Mouse (Mus musculus) limb, embryonic 14.5 days (tissue): ENCODE measurements around the gene 4930516K23Rik. TPM values are rescaled to one million over a fixed set of nuclear protein-coding genes. Genes with fewer than 3 reads are reported as not detected.

ENCODE experiments used
- ATAC-seq: fragments of 200-750 bp; cut with Nextera tagmentation; 2 replicates; pipeline ENCODE4 v1.8.0; 2017; ENCODE audit warnings: low read depth, moderate number of reproducible peaks, moderate TSS enrichment; ENCODE audit not compliant: low FRiP score
- DNase-seq: peaks from one replicate; pipeline ENCODE4 v3.0.0-alpha.2; 2015; ENCODE audit warnings: low spot score
- H3K27ac ChIP-seq: fragments of 300-500 bp; sonication (generic); replicated peaks from 2 replicates; pipeline ENCODE4 v1.5.1; 2014; ENCODE audit warnings: low read depth, mild to moderate bottlenecking, low read length, moderate library complexity, mixed read lengths
- H3K27me3 ChIP-seq: fragments of 300-500 bp; sonication (generic); 2 replicates; pipeline ENCODE4 v1.6.1; 2014; ENCODE audit warnings: low read length, mixed read lengths; ENCODE audit not compliant: control insufficient read depth, insufficient read depth
- H3K36me3 ChIP-seq: fragments of 300-500 bp; sonication (generic); 2 replicates; pipeline ENCODE4 v1.6.1; 2014; ENCODE audit warnings: mild to moderate bottlenecking, low read length, moderate library complexity, mixed read lengths; ENCODE audit not compliant: control insufficient read depth, insufficient read depth
- H3K4me1 ChIP-seq: fragments of 300-500 bp; sonication (generic); 2 replicates; pipeline ENCODE4 v1.6.1; 2014; ENCODE audit warnings: antibody characterized with exemption, low read length, mixed read lengths; ENCODE audit not compliant: control insufficient read depth, insufficient read depth
- H3K4me2 ChIP-seq: fragments of 300-500 bp; sonication (generic); replicated peaks from 2 replicates; pipeline ENCODE4 v1.6.1; 2014; ENCODE audit warnings: low read depth, mild to moderate bottlenecking, low read length, moderate library complexity; ENCODE audit not compliant: severe bottlenecking
- H3K4me3 ChIP-seq: fragments of 300-500 bp; sonication (generic); replicated peaks from 2 replicates; pipeline ENCODE4 v1.5.1; 2014; ENCODE audit warnings: low read length
- H3K9ac ChIP-seq: fragments of 300-500 bp; sonication (generic); 2 replicates; pipeline ENCODE4 v1.6.1; 2014; ENCODE audit warnings: mild to moderate bottlenecking, low read depth, low read length, moderate library complexity; ENCODE audit not compliant: severe bottlenecking
- H3K9me3 ChIP-seq: fragments of 300-500 bp; sonication (generic); 2 replicates; pipeline ENCODE4 v1.6.1; 2016; ENCODE audit warnings: low read length; ENCODE audit not compliant: control insufficient read depth
- POLR2A ChIP-seq: fragments of 200-500 bp; IDR thresholded peaks from 2 replicates; pipeline ENCODE4 v1.8.0; 2012; ENCODE audit warnings: inconsistent platforms, mild to moderate bottlenecking, moderate library complexity, borderline replicate concordance; ENCODE audit not compliant: insufficient read depth, insufficient read length; ENCODE audit errors: extremely low read depth
- WGBS: fragments of 180-500 bp; shearing (Covaris S2); extraction: QIAGEN DNeasy Blood & Tissue Kit; methylation state at CpG from one replicate; pipeline ENCODE4 v1.1.7; 2014; 5-methylcytosine and 5-hydroxymethylcytosine counted together
- polyA plus RNA-seq, 2 experiments: library from polyadenylated mRNA; depleted of rRNA in 1 of 2; stranded (reverse) in 1 of 2; unstranded in 1 of 2; fragments of >200 nt; fragmentation: Nextera tagmentation in 1 of 2; extraction: Ambion mirVana in 1 of 2; gene quantifications; 2 replicates each; pipeline versions ENCODE4 v1.2.1 to v1.2.3; 2012 to 2014

4930516K23Rik gene
- polyA plus RNA-seq, 2 experiments = not detected

- H3K4me2 ChIP-seq = no peak within 1 kb of the TSS
- ATAC-seq (no peak), DNase-seq (no peak)
- no peaks in the 10 kb centered on the region for H3K36me3 ChIP-seq
- H3K9ac ChIP-seq = no peak within 1 kb of the TSS
- no peak for TF ChIP-seq POLR2A
- no peaks in the 10 kb centered on the region for H3K9me3 ChIP-seq
- 75% methylated on average over 1 of the region's 1 CpGs for WGBS
- no peak within 1 kb of the TSS for H3K27ac ChIP-seq
- no peaks in the 10 kb centered on the region for H3K4me1 ChIP-seq
- H3K4me3 ChIP-seq = no peak within 1 kb of the TSS
- no peaks in the 10 kb centered on the region for H3K27me3 ChIP-seq
Observed at GRCm38 (mm10) chr7:104052566-104052965, 8.7 kb downstream of the 4930516K23Rik start, which contains the start of gene Olfr642. Olfr642 (minus strand) TSS chr7:104052666.

GRCm38 (mm10) chr7:104050745-104051144 is 10.5 kb downstream of the 4930516K23Rik start:
- ATAC-seq = no peak
- Histone ChIP-seq H3K9ac (no peak overlapping the region), H3K9me3 (no peaks in the 10 kb centered on the region), H3K36me3 (no peaks in the 10 kb centered on the region), H3K27me3 (no peaks in the 10 kb centered on the region), H3K4me3 (no peak overlapping the region), H3K4me2 (no peak overlapping the region), H3K27ac (no peak overlapping the region), H3K4me1 (no peaks in the 10 kb centered on the region)
- TF ChIP-seq POLR2A = no peak
- WGBS = 86% methylated on average over 4 of the region's 4 CpGs
- no peak for DNase-seq

GRCm38 (mm10) chr7:104035145-104035544 is 26.1 kb downstream of the 4930516K23Rik start, which contains the start of gene Olfr641:
Olfr641 (plus strand) TSS chr7:104035445.
- TF ChIP-seq POLR2A = no peak
- Histone ChIP-seq H3K4me3 (no peak within 1 kb of the TSS), H3K9ac (no peak within 1 kb of the TSS), H3K4me1 (no peaks in the 10 kb centered on the region), H3K9me3 (no peaks in the 10 kb centered on the region), H3K27me3 (no peaks in the 10 kb centered on the region), H3K27ac (no peak within 1 kb of the TSS), H3K4me2 (no peak within 1 kb of the TSS), H3K36me3 (no peaks in the 10 kb centered on the region)
- 55% methylated on average over 1 of the region's 1 CpGs for WGBS
- DNase-seq = no peak
- no peak for ATAC-seq

- no peaks in the 10 kb centered on the region for H3K27me3 ChIP-seq
- no peak overlapping the region for H3K27ac ChIP-seq
- TF ChIP-seq POLR2A = no peak
- ATAC-seq = no peak
- DNase-seq = no peak
- no peaks in the 10 kb centered on the region for H3K36me3 ChIP-seq
- no peak overlapping the region for H3K4me3 ChIP-seq
- H3K9me3 ChIP-seq = no peaks in the 10 kb centered on the region
- H3K4me1 ChIP-seq = no peaks in the 10 kb centered on the region
- 74% methylated on average over 3 of the region's 3 CpGs for WGBS
- no peak overlapping the region for H3K4me2 ChIP-seq
- H3K9ac ChIP-seq = no peak overlapping the region
Observed at GRCm38 (mm10) chr7:104026978-104027377, 34.3 kb downstream of the 4930516K23Rik start.

GRCm38 (mm10) chr7:104025473-104025872 is 35.8 kb downstream of the 4930516K23Rik start, which contains the start of gene Olfr640:
Olfr640 (minus strand) TSS chr7:104025573.
- no peak within 1 kb of the TSS for H3K4me3 ChIP-seq
- H3K36me3 ChIP-seq = no peaks in the 10 kb centered on the region
- ATAC-seq (no peak), DNase-seq (no peak)
- 74% methylated on average over 6 of the region's 6 CpGs for WGBS
- H3K27me3 ChIP-seq = no peaks in the 10 kb centered on the region
- no peak within 1 kb of the TSS for H3K27ac ChIP-seq
- TF ChIP-seq POLR2A = no peak
- H3K4me2 ChIP-seq = no peak within 1 kb of the TSS
- no peak within 1 kb of the TSS for H3K9ac ChIP-seq
- H3K9me3 ChIP-seq = no peaks in the 10 kb centered on the region
- no peaks in the 10 kb centered on the region for H3K4me1 ChIP-seq

GRCm38 (mm10) chr7:104021651-104022050 is 39.6 kb downstream of the 4930516K23Rik start:
- no peaks in the 10 kb centered on the region for H3K4me1 ChIP-seq
- no peak overlapping the region for H3K4me2 ChIP-seq
- H3K4me3 ChIP-seq = no peak overlapping the region
- DNase-seq = no peak
- no peak overlapping the region for H3K9ac ChIP-seq
- WGBS = 90% methylated on average over 6 of the region's 6 CpGs
- H3K36me3 ChIP-seq = no peaks in the 10 kb centered on the region
- no peak for TF ChIP-seq POLR2A
- H3K27ac ChIP-seq = no peak overlapping the region
- no peaks in the 10 kb centered on the region for H3K27me3 ChIP-seq
- no peak for ATAC-seq
- no peaks in the 10 kb centered on the region for H3K9me3 ChIP-seq
